Mouse (Mus musculus) natural killer cell, adult 2 months (primary cell): Measurements from ENCODE around the gene Gm21149.
"Not testable (repeated sequence)": the region's sequence is repeated elsewhere in the genome, so short reads cannot be mapped to it uniquely, and the experiment has no call there.

Experiments
- DNase-seq, 2 experiments: peaks; one replicate each; pipeline ENCODE4 v3.0.0; 2022; ENCODE audit warnings: low spot score in 2 of 2

Gm21149 gene

DNA sequence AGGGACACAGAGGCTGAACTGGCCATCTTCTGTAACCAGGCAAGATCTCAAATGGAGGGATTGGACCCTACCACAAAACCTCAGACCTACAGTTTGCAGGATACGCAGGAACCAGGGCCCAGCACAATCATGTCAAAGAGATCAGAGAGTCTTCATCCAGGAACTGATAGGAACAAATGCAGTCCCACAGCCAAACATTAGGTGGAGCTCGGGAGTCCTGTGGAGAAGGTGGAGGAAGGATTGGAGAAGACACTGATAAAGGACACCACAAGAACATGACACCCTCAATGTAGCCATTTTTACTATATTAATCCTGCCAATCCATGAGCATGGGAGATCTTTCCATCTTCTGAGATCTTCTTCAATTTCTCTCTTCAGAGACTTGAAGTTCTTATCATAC, 12.8 kb downstream of the Gm21149 start:
- not testable (repeated sequence) for DNase-seq

- DNase-seq = not testable (repeated sequence)
These were observed 14.7 kb downstream of the Gm21149 start for GRCm38 (mm10) chr5:15461613-15462012.

GRCm38 (mm10) chr5:15457865-15458571, 18.3 kb downstream of the Gm21149 start:
- DNase-seq = not testable (repeated sequence)
